Mouse (Mus musculus): Measurements from ENCODE around the gene Dph7. TPM values are rescaled to one million over a fixed set of nuclear protein-coding genes. Genes with fewer than 3 reads are reported as not detected.
"Not testable (repeated sequence)": the region's sequence is repeated elsewhere in the genome, so short reads cannot be mapped to it uniquely, and the experiment has no call there.

Dph7 gene
- polyA plus RNA-seq, 1 experiment from 2014 or later, result 20.6 TPM

DNA sequence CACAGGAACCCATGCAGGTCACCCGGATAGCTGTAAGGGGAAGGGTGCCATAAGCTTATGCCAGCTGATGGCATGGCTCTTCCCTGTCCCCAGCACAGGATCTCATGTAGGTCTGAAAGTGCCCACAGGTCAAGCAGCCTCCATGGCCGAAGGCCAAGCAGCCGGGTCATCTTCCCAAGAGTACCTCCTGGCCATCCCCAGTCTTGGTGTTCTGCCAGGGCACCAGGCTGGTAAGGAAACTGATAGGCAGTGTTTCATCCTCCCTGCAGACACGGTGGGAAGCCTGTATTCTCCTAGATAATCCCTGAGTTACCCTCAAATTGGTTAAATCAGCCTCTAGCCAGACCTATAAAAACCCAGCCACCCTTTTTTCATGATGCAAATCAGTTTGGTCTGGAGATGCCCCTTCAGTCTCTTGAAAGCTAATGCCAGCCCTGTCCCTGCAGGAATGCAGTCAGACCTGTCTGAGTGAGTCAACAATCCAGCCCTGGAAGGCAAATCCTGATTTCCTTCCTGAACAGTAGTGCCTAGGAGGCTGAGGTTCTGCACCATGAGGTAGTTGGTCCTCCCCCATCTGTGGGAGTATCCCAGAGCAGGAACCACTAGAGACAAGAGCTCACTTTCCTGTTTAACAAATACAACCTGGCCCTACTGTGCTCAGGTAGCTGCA is 34.3 kb upstream of the Dph7 start:
- Histone ChIP-seq H3K36me3 (ENCODE audit: control insufficient read depth, insufficient read depth, low read length) (no peaks in the 10 kb centered on the region), H3K27ac (ENCODE audit: low read length) (peak overlapping the region; percentile 33), H3K27me3 (replicated peaks; ENCODE audit: control insufficient read depth, insufficient read depth, low read length) (no peaks in the 10 kb centered on the region), H3K9me3 (ENCODE audit: control insufficient read depth, low read length) (no peaks in the 10 kb centered on the region), H3K4me2 (ENCODE audit: low read depth, low read length) (no peak overlapping the region), H3K4me1 (ENCODE audit: control insufficient read depth, insufficient read depth, low read length) (peaks cover 8% of the 10 kb centered on the region), H3K4me3 (ENCODE audit: low read length) (no peak overlapping the region), H3K9ac (ENCODE audit: low read depth, low read length) (peak overlapping the region; percentile 15; the same call in 1 of the 2 replicates)
- WGBS, result 51% methylated on average over 4 of the region's 4 CpGs
- peak; percentile 83 for ATAC-seq

GRCm38 (mm10) chr2:24929119-24929518 is 33.1 kb upstream of the Dph7 start:
- Histone ChIP-seq H3K36me3 (ENCODE audit: control insufficient read depth, insufficient read depth, low read length) (no peaks in the 10 kb centered on the region), H3K9ac (ENCODE audit: low read depth, low read length) (no peak overlapping the region), H3K4me2 (ENCODE audit: low read depth, low read length) (no peak overlapping the region), H3K27me3 (replicated peaks; ENCODE audit: control insufficient read depth, insufficient read depth, low read length) (no peaks in the 10 kb centered on the region), H3K9me3 (ENCODE audit: control insufficient read depth, low read length) (no peaks in the 10 kb centered on the region), H3K4me1 (ENCODE audit: control insufficient read depth, insufficient read depth, low read length) (peaks cover 13% of the 10 kb centered on the region), H3K27ac (ENCODE audit: low read length) (no peak overlapping the region), H3K4me3 (ENCODE audit: low read length) (no peak overlapping the region)
- WGBS, result 46% methylated on average over 2 of the region's 2 CpGs
- peak; percentile 74 for ATAC-seq

- Histone ChIP-seq H3K27me3 (replicated peaks; ENCODE audit: control insufficient read depth, insufficient read depth, low read length) (no peaks in the 10 kb centered on the region), H3K4me2 (ENCODE audit: low read depth, low read length) (no peak overlapping the region), H3K9ac (ENCODE audit: low read depth, low read length) (no peak overlapping the region), H3K4me1 (ENCODE audit: control insufficient read depth, insufficient read depth, low read length) (peaks cover 13% of the 10 kb centered on the region), H3K36me3 (ENCODE audit: control insufficient read depth, insufficient read depth, low read length) (no peaks in the 10 kb centered on the region), H3K4me3 (ENCODE audit: low read length) (no peak overlapping the region), H3K27ac (ENCODE audit: low read length) (no peak overlapping the region), H3K9me3 (ENCODE audit: control insufficient read depth, low read length) (no peaks in the 10 kb centered on the region)
- 88% methylated on average over 5 of the region's 5 CpGs for WGBS
- ATAC-seq, result no peak
Observed at GRCm38 (mm10) chr2:24929593-24929992, 32.6 kb upstream of the Dph7 start.

DNA sequence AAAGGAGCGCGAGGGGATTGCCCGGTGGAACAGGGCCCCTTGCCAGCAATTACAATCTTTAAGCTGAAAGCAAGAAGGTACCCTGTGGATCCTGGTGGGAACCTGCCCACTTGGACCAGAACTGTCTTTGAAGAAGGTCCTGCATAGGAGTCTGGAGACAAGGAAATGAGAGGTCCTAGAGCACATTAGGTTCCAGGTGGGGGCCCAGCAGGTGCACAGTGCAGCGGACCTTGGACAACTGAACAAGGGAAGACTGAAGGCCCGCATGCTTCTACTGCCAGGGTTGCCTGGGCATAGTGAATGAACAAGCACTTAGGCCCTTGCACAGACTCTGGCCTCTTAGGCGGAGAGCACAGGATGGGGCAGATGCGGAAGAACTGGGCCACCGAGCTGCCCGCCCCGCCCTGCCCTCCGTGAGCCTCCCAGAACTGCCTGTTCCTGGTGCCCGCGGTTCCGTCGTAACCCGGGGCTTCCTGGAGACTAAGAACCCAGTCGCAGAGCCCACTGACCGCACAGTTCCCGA is 27.7 kb upstream of the Dph7 start:
- peak overlapping the region; percentile 81 for H3K4me3 ChIP-seq (ENCODE audit: low read length)
- no peaks in the 10 kb centered on the region for H3K36me3 ChIP-seq (ENCODE audit: control insufficient read depth, insufficient read depth, low read length)
- H3K4me1 ChIP-seq (ENCODE audit: control insufficient read depth, insufficient read depth, low read length), result peaks cover 7% of the 10 kb centered on the region; the same call in 1 of the 2 replicates
- ATAC-seq, result peak; percentile 86
- 4% methylated on average over 18 of the region's 19 CpGs for WGBS
- H3K27ac ChIP-seq (ENCODE audit: low read length), result peak overlapping the region; percentile 97
- peak overlapping the region; percentile 94 for H3K4me2 ChIP-seq (ENCODE audit: low read depth, low read length)
- no peaks in the 10 kb centered on the region for H3K9me3 ChIP-seq (ENCODE audit: control insufficient read depth, low read length)
- H3K27me3 ChIP-seq (replicated peaks; ENCODE audit: control insufficient read depth, insufficient read depth, low read length), result no peaks in the 10 kb centered on the region
- H3K9ac ChIP-seq (ENCODE audit: low read depth, low read length), result peak overlapping the region; percentile 90

DNA sequence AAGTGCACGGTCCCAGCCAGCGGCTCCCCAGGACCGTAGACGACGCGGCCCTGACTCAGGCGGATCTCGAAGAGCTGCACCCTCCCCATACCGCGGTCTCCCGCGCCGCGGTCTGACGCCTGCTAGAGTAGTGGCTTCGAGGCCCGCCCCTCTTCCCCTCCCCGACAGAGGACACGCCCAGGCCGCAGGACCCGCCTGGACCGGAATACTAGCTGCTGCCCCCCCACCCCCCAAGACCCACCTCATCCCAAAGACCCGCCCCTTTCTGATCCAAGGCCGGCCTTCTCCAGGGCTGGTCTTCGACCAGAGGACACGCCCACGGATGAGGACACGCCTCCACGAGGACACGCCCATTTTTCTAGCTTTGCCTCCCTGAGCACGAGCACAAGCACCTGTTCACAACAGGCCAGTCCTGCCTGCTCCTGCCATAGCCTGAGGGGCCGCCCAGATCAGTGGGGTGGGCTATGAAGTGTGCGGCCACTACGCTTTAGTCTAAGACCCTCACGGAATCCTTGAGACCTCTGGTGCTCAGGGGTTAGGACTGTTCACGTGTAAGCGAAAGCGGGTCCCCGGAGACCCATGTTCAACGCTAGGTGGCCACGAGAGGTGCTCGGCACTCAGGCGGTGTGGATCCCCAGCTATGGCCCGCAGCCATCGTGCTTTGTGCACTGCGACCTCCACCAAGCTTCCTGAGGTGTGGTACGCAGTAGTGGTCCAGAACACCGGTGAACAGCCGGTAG is 27.0 kb upstream of the Dph7 start, which contains the start of gene Arrdc1:
Gene Arrdc1, minus strand, starts transcription at position 196 of the 740 bp plus-strand sequence.
- ATAC-seq, result peak; percentile 97
- peak within 1 kb of the TSS; percentile 90 for H3K9ac ChIP-seq (ENCODE audit: low read depth, low read length)
- peaks cover 7% of the 10 kb centered on the region; the same call in 1 of the 2 replicates for H3K4me1 ChIP-seq (ENCODE audit: control insufficient read depth, insufficient read depth, low read length)
- H3K27me3 ChIP-seq (replicated peaks; ENCODE audit: control insufficient read depth, insufficient read depth, low read length), result no peaks in the 10 kb centered on the region
- peak within 1 kb of the TSS; percentile 97 for H3K27ac ChIP-seq (ENCODE audit: low read length)
- H3K36me3 ChIP-seq (ENCODE audit: control insufficient read depth, insufficient read depth, low read length), result no peaks in the 10 kb centered on the region
- peak within 1 kb of the TSS; percentile 94 for H3K4me2 ChIP-seq (ENCODE audit: low read depth, low read length)
- under 1% methylated on average over 49 of the region's 49 CpGs for WGBS
- peak within 1 kb of the TSS; percentile 81 for H3K4me3 ChIP-seq (ENCODE audit: low read length)
- H3K9me3 ChIP-seq (ENCODE audit: control insufficient read depth, low read length), result no peaks in the 10 kb centered on the region

DNA sequence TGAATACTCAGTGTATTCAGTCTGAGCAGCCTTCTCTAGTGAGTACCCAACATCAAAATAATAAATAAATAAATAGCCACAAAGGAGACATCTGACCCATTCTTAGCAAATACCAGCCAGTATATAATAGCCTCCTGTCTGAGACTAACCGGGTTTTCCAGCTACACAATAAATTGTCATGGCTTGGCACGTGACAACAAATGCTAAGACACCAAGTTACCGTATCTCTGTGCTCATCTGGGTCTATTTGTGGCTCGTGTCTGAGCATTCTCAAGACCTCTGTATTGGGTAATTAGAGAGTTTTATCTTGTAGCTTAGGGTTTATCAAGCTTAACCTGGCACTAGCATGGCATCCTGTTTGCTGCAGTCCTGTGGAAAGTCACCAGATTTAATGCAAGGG is 20.1 kb upstream of the Dph7 start:
- H3K4me2 ChIP-seq (ENCODE audit: low read depth, low read length), result no peak overlapping the region
- H3K9ac ChIP-seq (ENCODE audit: low read depth, low read length), result no peak overlapping the region
- no peaks in the 10 kb centered on the region for H3K9me3 ChIP-seq (ENCODE audit: control insufficient read depth, low read length)
- 72% methylated on average over 4 of the region's 4 CpGs for WGBS
- H3K27me3 ChIP-seq (replicated peaks; ENCODE audit: control insufficient read depth, insufficient read depth, low read length), result no peaks in the 10 kb centered on the region
- no peaks in the 10 kb centered on the region for H3K36me3 ChIP-seq (ENCODE audit: control insufficient read depth, insufficient read depth, low read length)
- H3K4me1 ChIP-seq (ENCODE audit: control insufficient read depth, insufficient read depth, low read length), result no peaks in the 10 kb centered on the region
- ATAC-seq, result no peak
- no peak overlapping the region for H3K27ac ChIP-seq (ENCODE audit: low read length)
- H3K4me3 ChIP-seq (ENCODE audit: low read length), result no peak overlapping the region

DNA sequence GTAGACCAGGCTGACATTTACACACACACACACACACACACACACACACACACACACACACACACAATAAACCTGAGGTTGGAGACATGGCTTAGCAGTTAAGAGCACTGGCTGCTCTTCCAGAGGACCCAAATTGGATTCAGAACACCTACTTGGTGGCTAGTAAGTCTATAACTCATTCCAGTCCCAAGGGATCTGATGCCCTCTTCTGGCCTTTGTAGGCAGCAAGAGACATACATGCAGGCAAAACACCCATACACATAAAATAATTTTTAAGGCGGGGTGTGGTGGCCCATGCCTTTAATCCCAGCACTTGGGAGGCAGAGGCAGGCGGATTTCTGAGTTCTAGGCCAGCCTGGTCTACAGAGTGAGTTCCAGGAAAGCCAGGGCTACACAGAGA is 17.9 kb upstream of the Dph7 start:
- not testable (repeated sequence) for H3K9ac ChIP-seq (ENCODE audit: low read depth, low read length); H3K27me3 ChIP-seq (replicated peaks; ENCODE audit: control insufficient read depth, insufficient read depth, low read length); H3K4me2 ChIP-seq (ENCODE audit: low read depth, low read length); ATAC-seq; H3K27ac ChIP-seq (ENCODE audit: low read length); H3K4me3 ChIP-seq (ENCODE audit: low read length); H3K9me3 ChIP-seq (ENCODE audit: control insufficient read depth, low read length); H3K4me1 ChIP-seq (ENCODE audit: control insufficient read depth, insufficient read depth, low read length); H3K36me3 ChIP-seq (ENCODE audit: control insufficient read depth, insufficient read depth, low read length)
- WGBS, result 52% methylated on average over 2 of the region's 2 CpGs

DNA sequence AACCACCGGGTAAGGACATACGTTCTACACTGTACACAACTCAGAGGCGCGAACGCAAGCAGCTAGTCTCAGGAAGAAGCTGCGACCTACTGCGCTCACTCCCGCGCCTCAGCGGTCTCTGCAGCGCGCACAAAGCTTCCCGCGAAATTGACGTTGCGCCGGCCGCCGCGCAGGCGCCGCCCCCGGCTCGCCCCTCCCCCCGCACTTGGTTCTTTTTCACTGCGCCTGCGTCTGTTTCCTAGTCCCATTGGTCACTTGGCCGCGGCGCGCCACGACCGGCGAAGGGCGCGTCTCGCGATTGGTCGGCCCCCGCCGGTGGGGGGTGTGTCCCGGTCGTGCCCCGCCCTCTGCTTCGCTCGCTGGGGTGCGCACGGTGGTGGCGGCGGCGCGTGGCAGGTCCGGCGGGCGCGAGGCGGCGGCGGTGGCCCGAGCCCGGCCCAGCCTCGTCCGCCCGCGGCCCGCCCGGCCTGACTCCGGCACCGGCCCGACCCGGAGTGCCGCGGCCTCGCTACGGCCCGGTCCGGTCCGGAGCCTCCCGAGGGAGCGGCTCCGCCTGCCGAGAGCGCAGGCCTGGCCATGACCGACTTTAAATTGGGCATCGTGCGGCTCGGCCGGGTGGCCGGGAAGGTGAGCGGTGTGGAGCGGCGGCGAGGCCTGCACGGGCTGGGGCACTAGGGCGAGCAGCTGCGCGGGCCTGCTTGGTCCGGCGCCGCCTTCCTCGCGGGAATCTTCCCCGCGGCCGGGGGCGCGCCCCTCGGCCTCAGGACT is 12.6 kb upstream of the Dph7 start, which contains the start of gene Zmynd19:
Gene Zmynd19, plus strand, starts transcription at position 372 of the 768 bp plus-strand sequence.
- H3K27me3 ChIP-seq (replicated peaks; ENCODE audit: control insufficient read depth, insufficient read depth, low read length), result no peaks in the 10 kb centered on the region
- WGBS, result under 1% methylated on average over 76 of the region's 108 CpGs
- peak within 1 kb of the TSS; percentile 60 for H3K27ac ChIP-seq (ENCODE audit: low read length)
- peak within 1 kb of the TSS; percentile 98 for H3K4me3 ChIP-seq (ENCODE audit: low read length)
- H3K4me1 ChIP-seq (ENCODE audit: control insufficient read depth, insufficient read depth, low read length), result peaks cover 12% of the 10 kb centered on the region
- peak within 1 kb of the TSS; percentile 94 for H3K9ac ChIP-seq (ENCODE audit: low read depth, low read length)
- H3K9me3 ChIP-seq (ENCODE audit: control insufficient read depth, low read length), result no peaks in the 10 kb centered on the region
- peaks cover 6% of the 10 kb centered on the region; the same call in 1 of the 2 replicates for H3K36me3 ChIP-seq (ENCODE audit: control insufficient read depth, insufficient read depth, low read length)
- peak within 1 kb of the TSS; percentile 90 for H3K4me2 ChIP-seq (ENCODE audit: low read depth, low read length)
- peak; percentile 99 for ATAC-seq

- peak overlapping the region; percentile 94 for H3K9ac ChIP-seq (ENCODE audit: low read depth, low read length)
- ATAC-seq, result no peak
- H3K36me3 ChIP-seq (ENCODE audit: control insufficient read depth, insufficient read depth, low read length), result peaks cover 9% of the 10 kb centered on the region; the same call in 1 of the 2 replicates
- WGBS, result 0% methylated on average over 31 of the region's 31 CpGs
- no peaks in the 10 kb centered on the region for H3K27me3 ChIP-seq (replicated peaks; ENCODE audit: control insufficient read depth, insufficient read depth, low read length)
- peak overlapping the region; percentile 98 for H3K4me3 ChIP-seq (ENCODE audit: low read length)
- no peaks in the 10 kb centered on the region for H3K9me3 ChIP-seq (ENCODE audit: control insufficient read depth, low read length)
- H3K4me2 ChIP-seq (ENCODE audit: low read depth, low read length), result peak overlapping the region; percentile 90
- peaks cover 12% of the 10 kb centered on the region for H3K4me1 ChIP-seq (ENCODE audit: control insufficient read depth, insufficient read depth, low read length)
- peak overlapping the region; percentile 60 for H3K27ac ChIP-seq (ENCODE audit: low read length)
Observed at GRCm38 (mm10) chr2:24950189-24950535, 12.0 kb upstream of the Dph7 start.

All from intestine, embryonic 16.5 days (tissue).